Mouse (Mus musculus) spleen, postnatal 0 days (tissue): ENCODE results near the gene Spag17. TPM values are rescaled to one million over a fixed set of nuclear protein-coding genes. Genes with fewer than 3 reads are reported as not detected.

Experiments
- polyA plus RNA-seq: library from polyadenylated mRNA; unstranded; fragments of >200 nt; fragmentation: Nextera tagmentation; extraction: Ambion mirVana; gene quantifications from 2 replicates; pipeline ENCODE4 v1.2.1, GENCODE M21; 2015

Gene Spag17
- polyA plus RNA-seq = 0.12 and 0.19 TPM in 2 replicates

GRCm38 (mm10) chr3:99885187-99885811 is at the start of gene Spag17:
Gene Spag17, plus strand, starts transcription at chr3:99885406.

GRCm38 (mm10) chr3:100162315-100163105 is 277.3 kb downstream of the Spag17 start, which contains the start of the genes Gdap2 and Wdr3:
Gene Gdap2, plus strand, starts transcription at chr3:100162381.
Gene Wdr3, minus strand, starts transcription at chr3:100162407.

